Mouse (Mus musculus): ENCODE measurements around the gene Tnfaip1.
"Not testable (repeated sequence)": the region's sequence is repeated elsewhere in the genome, so short reads cannot be mapped to it uniquely, and the experiment has no call there.

Gene Tnfaip1

GRCm38 (mm10) chr11:78536690-78537084 is 555 bp upstream of the Tnfaip1 start:
- DNase-seq (ENCODE audit: low spot score), result no peak

GRCm38 (mm10) chr11:78535376-78536079 is 604 bp downstream of the Tnfaip1 start:
- no peak for DNase-seq (ENCODE audit: low spot score)

- DNase-seq (ENCODE audit: low spot score), result no peak
Measured at GRCm38 (mm10) chr11:78534516-78534915, 1.6 kb downstream of the Tnfaip1 start.

GRCm38 (mm10) chr11:78531515-78531914 is 4.6 kb downstream of the Tnfaip1 start:
- DNase-seq (ENCODE audit: low spot score), result not testable (repeated sequence)

GRCm38 (mm10) chr11:78531046-78531445 is 5.1 kb downstream of the Tnfaip1 start:
- DNase-seq (ENCODE audit: low spot score), result no peak

- DNase-seq (ENCODE audit: low spot score), result no peak
Measured at GRCm38 (mm10) chr11:78530001-78530400, 6.1 kb downstream of the Tnfaip1 start.

- DNase-seq (ENCODE audit: low spot score), result no peak
Measured at GRCm38 (mm10) chr11:78528714-78529113, 7.4 kb downstream of the Tnfaip1 start.

- no peak for DNase-seq (ENCODE audit: low spot score)
Measured at GRCm38 (mm10) chr11:78524838-78525237, 11.3 kb downstream of the Tnfaip1 start.

GRCm38 (mm10) chr11:78523241-78523955 is 12.7 kb downstream of the Tnfaip1 start:
- DNase-seq (ENCODE audit: low spot score), result no peak

GRCm38 (mm10) chr11:78522481-78522997 is 13.6 kb downstream of the Tnfaip1 start:
- DNase-seq (ENCODE audit: low spot score), result no peak

- no peak for DNase-seq (ENCODE audit: low spot score)
Measured at GRCm38 (mm10) chr11:78521880-78522279, 14.3 kb downstream of the Tnfaip1 start.

GRCm38 (mm10) chr11:78518931-78519330 is 17.2 kb downstream of the Tnfaip1 start:
- no peak for DNase-seq (ENCODE audit: low spot score)

GRCm38 (mm10) chr11:78515549-78516325 is 20.4 kb downstream of the Tnfaip1 start:
- DNase-seq (ENCODE audit: low spot score), result no peak

- DNase-seq (ENCODE audit: low spot score), result no peak
Measured at GRCm38 (mm10) chr11:78513106-78513790, 22.9 kb downstream of the Tnfaip1 start.

GRCm38 (mm10) chr11:78512025-78512957 is 23.8 kb downstream of the Tnfaip1 start, which contains the start of the genes Tmem199 and Poldip2:
Gene Tmem199 (minus strand): TSS chr11:78512172.
Gene Poldip2 (plus strand): TSS chr11:78512193.
- DNase-seq (ENCODE audit: low spot score), result peak; percentile 89

- DNase-seq (ENCODE audit: low spot score), result no peak
Measured at GRCm38 (mm10) chr11:78509148-78509547, 27.0 kb downstream of the Tnfaip1 start.

GRCm38 (mm10) chr11:78505430-78505829 is 30.7 kb downstream of the Tnfaip1 start:
- no peak for DNase-seq (ENCODE audit: low spot score)

- DNase-seq (ENCODE audit: low spot score), result peak; percentile 56
Measured at GRCm38 (mm10) chr11:78502909-78503650, 33.1 kb downstream of the Tnfaip1 start, which contains the start of gene Sebox. Gene Sebox (plus strand): TSS chr11:78503447.

- DNase-seq (ENCODE audit: low spot score), result no peak
Measured at GRCm38 (mm10) chr11:78501529-78501928, 34.6 kb downstream of the Tnfaip1 start.

Measured in layer of hippocampus, adult 11-12 months (tissue).